Mouse (Mus musculus): ENCODE data around the gene Naa40.

DNA sequence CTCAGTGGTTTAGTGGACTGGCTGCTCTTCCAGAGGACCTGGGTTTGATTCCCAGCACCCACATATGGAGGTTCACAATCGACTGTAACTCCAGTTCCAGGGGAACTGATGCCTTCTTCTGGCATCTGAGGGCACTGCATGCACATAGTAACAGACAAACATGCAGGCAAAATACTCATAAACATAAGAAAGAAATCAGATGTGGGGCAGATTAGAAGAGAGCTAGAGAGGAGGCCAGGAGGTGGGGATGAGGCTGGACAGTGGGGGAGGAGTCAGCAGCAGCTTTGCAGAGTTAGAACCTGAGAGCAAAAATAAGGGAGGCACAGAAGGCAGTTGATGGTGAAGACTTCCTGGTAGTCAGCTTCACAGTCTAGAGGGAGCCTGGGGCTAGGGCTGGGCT lies 21.6 kb upstream of the Naa40 start:
- no peak for TF ChIP-seq CTCF (IDR thresholded peaks at IDR 0.05; ENCODE audit: borderline replicate concordance, control insufficient read depth, extremely low read depth, insufficient read depth, low read length, poor library complexity)
- no peak for TF ChIP-seq POLR2A (IDR thresholded peaks at IDR 0.05; ENCODE audit: control insufficient read depth, extremely low read depth, insufficient read depth, low read length, poor library complexity)
